Mouse (Mus musculus) cerebellum, adult 2 months (tissue): ENCODE results near the gene Tbc1d10c. TPM values are rescaled to one million over a fixed set of nuclear protein-coding genes. Genes with fewer than 3 reads are reported as not detected.

Experiments
- DNase-seq, 2 experiments: peaks; one replicate each; pipeline ENCODE4 v3.0.0; 2021
- H3K27ac ChIP-seq: fragments of 200-500 bp; 2 replicates; pipeline ENCODE4 v1.5.1; 2012; ENCODE audit warnings: low read length, control low read depth, inconsistent platforms; ENCODE audit not compliant: insufficient read depth
- H3K27me3 ChIP-seq: fragments of 200-500 bp; 2 replicates; pipeline ENCODE4 v1.6.1; 2012; ENCODE audit warnings: inconsistent platforms, mild to moderate bottlenecking, low read length, moderate library complexity; ENCODE audit not compliant: control insufficient read depth, insufficient read depth
- H3K4me1 ChIP-seq: fragments of 200-500 bp; 2 replicates; pipeline ENCODE4 v1.6.1; 2011; ENCODE audit warnings: low read length; ENCODE audit not compliant: control insufficient read depth, insufficient read depth
- H3K4me3 ChIP-seq: fragments of 200-500 bp; replicated peaks from 2 replicates; pipeline ENCODE3; 2011; ENCODE audit warnings: mild to moderate bottlenecking, low read depth, low read length, control low read depth; ENCODE audit not compliant: insufficient read depth
- CTCF ChIP-seq: fragments of 200-500 bp; IDR thresholded peaks from 2 replicates; pipeline ENCODE4 v1.5.1; 2011; ENCODE audit warnings: low read depth, mild to moderate bottlenecking, control low read depth, low read length, moderate library complexity, borderline replicate concordance; ENCODE audit not compliant: insufficient read depth
- POLR2A ChIP-seq: fragments of 200-500 bp; IDR thresholded peaks from 2 replicates; pipeline ENCODE4 v1.6.1; 2011; ENCODE audit warnings: low read length, control low read depth, borderline replicate concordance; ENCODE audit not compliant: insufficient read depth
- WGBS: fragments of 180-500 bp; shearing (Covaris S2); methylation state at CpG from one replicate; pipeline ENCODE4 v1.1.7; 2018; 5-methylcytosine and 5-hydroxymethylcytosine counted together
- polyA plus RNA-seq: library from polyadenylated mRNA; depleted of rRNA; stranded (reverse); fragments of >200 nt; gene quantifications from 2 replicates; pipeline ENCODE4 v1.2.3, GENCODE M21; 2012

The Tbc1d10c gene
- polyA plus RNA-seq, 1 experiment = 1.1 TPM

GRCm38 (mm10) chr19:4214071-4214770 is 23.1 kb upstream of the Tbc1d10c start, which contains the start of the genes Clcf1 and AC109138.7:
Clcf1 (plus strand) TSS chr19:4214238.
AC109138.7 (plus strand) TSS chr19:4214357.
- DNase-seq = no peak
- no peak for TF ChIP-seq POLR2A
- TF ChIP-seq CTCF = no peak
- WGBS = 3% methylated on average over 45 of the region's 49 CpGs
- H3K27me3 ChIP-seq = no peaks in the 10 kb centered on the region; the same call in 1 of the 2 replicates
- H3K4me3 ChIP-seq = peak within 1 kb of the TSS; percentile 52
- H3K4me1 ChIP-seq = peaks cover 5% of the 10 kb centered on the region
- no peak within 1 kb of the TSS for H3K27ac ChIP-seq

GRCm38 (mm10) chr19:4213524-4213974 is 22.5 kb upstream of the Tbc1d10c start:
- no peak for TF ChIP-seq POLR2A
- TF ChIP-seq CTCF = no peak
- no peaks in the 10 kb centered on the region; the same call in 1 of the 2 replicates for H3K27me3 ChIP-seq
- no peak overlapping the region for H3K4me3 ChIP-seq
- no peak overlapping the region for H3K27ac ChIP-seq
- DNase-seq = no peak
- H3K4me1 ChIP-seq = peaks cover 5% of the 10 kb centered on the region
- 45% methylated on average over 9 of the region's 9 CpGs for WGBS

GRCm38 (mm10) chr19:4211891-4212588 is 21.0 kb upstream of the Tbc1d10c start:
- H3K27ac ChIP-seq = no peak overlapping the region
- WGBS = 84% methylated on average over 4 of the region's 4 CpGs
- no peak for TF ChIP-seq POLR2A
- TF ChIP-seq CTCF = no peak
- no peaks in the 10 kb centered on the region; the same call in 1 of the 2 replicates for H3K27me3 ChIP-seq
- H3K4me1 ChIP-seq = peaks cover 5% of the 10 kb centered on the region
- H3K4me3 ChIP-seq = no peak overlapping the region
- DNase-seq = no peak

- TF ChIP-seq POLR2A (no peak), CTCF (no peak)
- DNase-seq = no peak
- Histone ChIP-seq H3K4me3 (no peak overlapping the region), H3K27ac (no peak overlapping the region), H3K27me3 (no peaks in the 10 kb centered on the region), H3K4me1 (no peaks in the 10 kb centered on the region)
- WGBS = 83% methylated on average over 5 of the region's 5 CpGs
Observed at GRCm38 (mm10) chr19:4208563-4208962, 17.5 kb upstream of the Tbc1d10c start.

- TF ChIP-seq CTCF = peak; percentile 98
- TF ChIP-seq POLR2A = no peak
- WGBS = 3% methylated on average over 2 of the region's 2 CpGs
- H3K27ac ChIP-seq = no peak overlapping the region
- H3K27me3 ChIP-seq = no peaks in the 10 kb centered on the region
- H3K4me3 ChIP-seq = no peak overlapping the region
- peak; percentile 70 to 77 for DNase-seq
- H3K4me1 ChIP-seq = no peaks in the 10 kb centered on the region; the same call in none of the 2 replicates
Observed at GRCm38 (mm10) chr19:4206971-4207370, 15.9 kb upstream of the Tbc1d10c start.

GRCm38 (mm10) chr19:4204889-4205288 is 13.8 kb upstream of the Tbc1d10c start:
- no peak for DNase-seq
- no peak for TF ChIP-seq POLR2A
- no peak for TF ChIP-seq CTCF
- no peaks in the 10 kb centered on the region for H3K27me3 ChIP-seq
- 67% methylated on average over 4 of the region's 4 CpGs for WGBS
- no peak overlapping the region for H3K27ac ChIP-seq
- no peak overlapping the region for H3K4me3 ChIP-seq
- peaks cover 7% of the 10 kb centered on the region for H3K4me1 ChIP-seq

- Histone ChIP-seq H3K4me1 (peaks cover 7% of the 10 kb centered on the region), H3K27me3 (no peaks in the 10 kb centered on the region), H3K27ac (no peak overlapping the region), H3K4me3 (no peak overlapping the region)
- TF ChIP-seq POLR2A (no peak), CTCF (no peak)
- 62% methylated on average over 13 of the region's 13 CpGs for WGBS
- no peak for DNase-seq
Observed at GRCm38 (mm10) chr19:4203604-4204326, 12.7 kb upstream of the Tbc1d10c start.
